Mouse (Mus musculus): ENCODE measurements around the gene Slc45a2. TPM values are rescaled to one million over a fixed set of nuclear protein-coding genes. Genes with fewer than 3 reads are reported as not detected.

Gene Slc45a2
- total and polyA plus RNA-seq, 3 experiments: 0.05 TPM; not detected in 2

- DNase-seq (ENCODE audit: low spot score): no peak
- no peak for TF ChIP-seq TAL1 (conservative IDR thresholded peaks at IDR 0.05; ENCODE audit: low read depth, low read length)
- no peak for TF ChIP-seq POLR2AphosphoS5 (IDR thresholded peaks at IDR 0.05; ENCODE audit: insufficient replicate concordance, low read depth, low read length)
- TF ChIP-seq GATA2 (IDR thresholded peaks at IDR 0.05; ENCODE audit: borderline replicate concordance, low read depth, low read length): no peak
- TF ChIP-seq CTCF (IDR thresholded peaks at IDR 0.05; ENCODE audit: low read depth, low read length): no peak
- TF ChIP-seq GATA1 (IDR thresholded peaks at IDR 0.05; ENCODE audit: borderline replicate concordance, low read length): no peak
- ATAC-seq (ENCODE audit: extremely low read depth, insufficient number of reproducible peaks, low FRiP score, poor library complexity, severe bottlenecking): no peak
- Histone ChIP-seq H3K27me3 (ENCODE audit: insufficient read depth, low read length) (peaks cover 12% of the 10 kb centered on the region; the same call in 1 of the 2 replicates), H3K36me3 (replicated peaks) (no peaks in the 10 kb centered on the region), H3K9me3 (replicated peaks) (no peaks in the 10 kb centered on the region), H3K4me3 (ENCODE audit: low read depth, low read length) (no peak within 1 kb of the TSS), H3K4me1 (ENCODE audit: insufficient read depth, low read depth, low read length) (peaks cover 4% of the 10 kb centered on the region; the same call in 1 of the 2 replicates)
Measured at GRCm38 (mm10) chr15:11037711-11038110, 37.2 kb downstream of the Slc45a2 start, which contains the start of gene Rxfp3. Gene Rxfp3 (minus strand): TSS chr15:11037991.

DNA sequence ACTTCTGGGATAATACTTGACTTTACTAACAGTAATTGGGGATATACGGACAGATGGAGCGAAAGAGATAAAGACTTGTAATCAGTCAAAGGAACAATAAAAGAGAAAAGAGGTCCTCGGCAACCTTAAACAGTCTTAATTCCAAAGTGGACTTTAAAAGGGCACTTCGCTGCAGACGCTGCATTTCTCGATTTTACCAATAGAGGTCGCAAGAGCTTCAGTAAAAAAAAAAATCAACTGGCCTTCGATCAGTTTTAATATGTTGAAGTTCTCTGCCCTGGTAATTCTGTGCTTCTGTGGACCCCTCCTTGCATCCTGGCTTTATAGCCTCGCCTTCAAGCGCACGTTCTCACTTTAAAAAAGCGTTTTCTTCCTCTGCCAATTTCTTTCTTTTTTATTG is 38.0 kb downstream of the Slc45a2 start:
- H3K4me3 ChIP-seq (ENCODE audit: low read depth, low read length): no peak overlapping the region
- DNase-seq (ENCODE audit: low spot score) (no peak), ATAC-seq (ENCODE audit: extremely low read depth, insufficient number of reproducible peaks, low FRiP score, poor library complexity, severe bottlenecking) (no peak)
- H3K9me3 ChIP-seq (replicated peaks): no peaks in the 10 kb centered on the region
- TF ChIP-seq GATA2 (IDR thresholded peaks at IDR 0.05; ENCODE audit: borderline replicate concordance, low read depth, low read length) (no peak), CTCF (IDR thresholded peaks at IDR 0.05; ENCODE audit: low read depth, low read length) (peak; percentile 48; the same call in 1 of the 2 replicates), POLR2AphosphoS5 (IDR thresholded peaks at IDR 0.05; ENCODE audit: insufficient replicate concordance, low read depth, low read length) (no peak)
- H3K27me3 ChIP-seq (ENCODE audit: insufficient read depth, low read length): peaks cover 12% of the 10 kb centered on the region; the same call in 1 of the 2 replicates
- peaks cover 4% of the 10 kb centered on the region; the same call in 1 of the 2 replicates for H3K4me1 ChIP-seq (ENCODE audit: insufficient read depth, low read depth, low read length)
- H3K36me3 ChIP-seq (replicated peaks): no peaks in the 10 kb centered on the region

GRCm38 (mm10) chr15:11040067-11040466 is 39.5 kb downstream of the Slc45a2 start:
- DNase-seq (ENCODE audit: low spot score): no peak
- Histone ChIP-seq H3K9me3 (replicated peaks) (no peaks in the 10 kb centered on the region), H3K4me3 (ENCODE audit: low read depth, low read length) (no peak overlapping the region), H3K27me3 (ENCODE audit: insufficient read depth, low read length) (peaks cover 12% of the 10 kb centered on the region; the same call in 1 of the 2 replicates), H3K36me3 (replicated peaks) (no peaks in the 10 kb centered on the region), H3K4me1 (ENCODE audit: insufficient read depth, low read depth, low read length) (peaks cover 4% of the 10 kb centered on the region; the same call in 1 of the 2 replicates)
- no peak for ATAC-seq (ENCODE audit: extremely low read depth, insufficient number of reproducible peaks, low FRiP score, poor library complexity, severe bottlenecking)
- TF ChIP-seq GATA1 (IDR thresholded peaks at IDR 0.05; ENCODE audit: borderline replicate concordance, low read length) (no peak), CTCF (IDR thresholded peaks at IDR 0.05; ENCODE audit: low read depth, low read length) (no peak), TAL1 (conservative IDR thresholded peaks at IDR 0.05; ENCODE audit: low read depth, low read length) (no peak), GATA2 (IDR thresholded peaks at IDR 0.05; ENCODE audit: borderline replicate concordance, low read depth, low read length) (no peak), POLR2AphosphoS5 (IDR thresholded peaks at IDR 0.05; ENCODE audit: insufficient replicate concordance, low read depth, low read length) (no peak)

- Histone ChIP-seq H3K27me3 (ENCODE audit: insufficient read depth, low read length) (peaks cover 11% of the 10 kb centered on the region; the same call in 1 of the 2 replicates), H3K9me3 (replicated peaks) (no peaks in the 10 kb centered on the region), H3K36me3 (replicated peaks) (no peaks in the 10 kb centered on the region), H3K4me3 (ENCODE audit: low read depth, low read length) (no peak overlapping the region), H3K4me1 (ENCODE audit: insufficient read depth, low read depth, low read length) (peaks cover 4% of the 10 kb centered on the region; the same call in 1 of the 2 replicates)
- DNase-seq (ENCODE audit: low spot score) (no peak), ATAC-seq (ENCODE audit: extremely low read depth, insufficient number of reproducible peaks, low FRiP score, poor library complexity, severe bottlenecking) (no peak)
- TF ChIP-seq GATA2 (IDR thresholded peaks at IDR 0.05; ENCODE audit: borderline replicate concordance, low read depth, low read length): no peak
- TF ChIP-seq CTCF (IDR thresholded peaks at IDR 0.05; ENCODE audit: low read depth, low read length): no peak
- no peak for TF ChIP-seq GATA1 (IDR thresholded peaks at IDR 0.05; ENCODE audit: borderline replicate concordance, low read length)
Measured at GRCm38 (mm10) chr15:11041229-11041628, 40.7 kb downstream of the Slc45a2 start.

DNA sequence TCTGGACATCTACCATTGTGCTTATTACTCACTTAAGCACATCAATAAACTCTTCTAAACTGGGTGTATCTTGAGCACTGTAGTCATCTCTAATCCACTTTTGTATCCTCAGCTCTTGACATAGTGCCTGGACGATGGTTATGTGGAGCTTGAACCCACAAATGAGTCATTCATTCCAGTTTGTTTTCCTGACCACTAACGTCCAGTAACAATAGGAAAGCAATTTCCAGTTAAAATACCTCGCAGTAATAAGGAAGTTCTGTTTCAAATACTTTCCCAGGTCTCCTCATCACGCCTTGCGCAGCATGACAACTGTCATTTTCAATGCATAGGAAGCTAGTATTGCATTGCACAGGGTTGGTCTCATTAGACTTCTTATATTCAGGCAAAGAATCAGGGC is 42.3 kb downstream of the Slc45a2 start:
- ATAC-seq (ENCODE audit: extremely low read depth, insufficient number of reproducible peaks, low FRiP score, poor library complexity, severe bottlenecking): no peak
- TF ChIP-seq GATA1 (IDR thresholded peaks at IDR 0.05; ENCODE audit: borderline replicate concordance, low read length): no peak
- no peak for TF ChIP-seq TAL1 (conservative IDR thresholded peaks at IDR 0.05; ENCODE audit: low read depth, low read length)
- TF ChIP-seq GATA2 (IDR thresholded peaks at IDR 0.05; ENCODE audit: borderline replicate concordance, low read depth, low read length): no peak
- no peak for TF ChIP-seq POLR2AphosphoS5 (IDR thresholded peaks at IDR 0.05; ENCODE audit: insufficient replicate concordance, low read depth, low read length)
- no peak for TF ChIP-seq CTCF (IDR thresholded peaks at IDR 0.05; ENCODE audit: low read depth, low read length)

GRCm38 (mm10) chr15:11053678-11054439 is 53.3 kb downstream of the Slc45a2 start:
- no peak for ATAC-seq (ENCODE audit: extremely low read depth, insufficient number of reproducible peaks, low FRiP score, poor library complexity, severe bottlenecking)

More for the DNA sequence above, 42.3 kb downstream of the Slc45a2 start:
- Histone ChIP-seq H3K9me3 (replicated peaks) (no peaks in the 10 kb centered on the region), H3K4me3 (ENCODE audit: low read depth, low read length) (no peak overlapping the region), H3K27me3 (ENCODE audit: insufficient read depth, low read length) (no peaks in the 10 kb centered on the region), H3K4me1 (ENCODE audit: insufficient read depth, low read depth, low read length) (no peaks in the 10 kb centered on the region), H3K36me3 (replicated peaks) (no peaks in the 10 kb centered on the region)
- no peak for DNase-seq (ENCODE audit: low spot score)

More at GRCm38 (mm10) chr15:11053678-11054439, 53.3 kb downstream of the Slc45a2 start:
- no peaks in the 10 kb centered on the region for H3K36me3 ChIP-seq (replicated peaks)
- no peak overlapping the region for H3K4me3 ChIP-seq (ENCODE audit: low read depth, low read length)
- no peaks in the 10 kb centered on the region for H3K4me1 ChIP-seq (ENCODE audit: insufficient read depth, low read depth, low read length)
- no peaks in the 10 kb centered on the region for H3K9me3 ChIP-seq (replicated peaks)
- H3K27me3 ChIP-seq (ENCODE audit: insufficient read depth, low read length): no peaks in the 10 kb centered on the region
- no peak for TF ChIP-seq POLR2AphosphoS5 (IDR thresholded peaks at IDR 0.05; ENCODE audit: insufficient replicate concordance, low read depth, low read length)
- DNase-seq (ENCODE audit: low spot score): no peak

Data from G1E (cell line).